Comparison of ENCODE assay signal across 23 mouse cellular contexts in genomic region chr11:4763631-4764030, GRCm38 (mm10). TPM values are rescaled to one million over a fixed set of nuclear protein-coding genes. Genes with fewer than 3 reads are reported as not detected.
DNase-seq lines count a peak whose midpoint lies in the region; ATAC-seq and TF ChIP-seq lines count a peak whose summit lies in the region.
"Had no signal": no experiment of that assay in that cellular context is flagged by ENCODE, and none has a peak within 500 bp of the region (broad histone marks: within the 10 kb centered on the region; RNA-seq: fewer than 3 reads in every experiment).

No protein-coding gene starts in this region.

- 18% methylated on average over 5 of the region's 5 CpGs for whole genome bisulfite sequencing in kidney, postnatal 0 days
- 19% methylated on average over 5 of the region's 5 CpGs for WGBS in neural tube, embryonic 12.5 days
- WGBS in neural tube, embryonic 15.5 days, result 20% methylated on average over 5 of the region's 5 CpGs
- WGBS in heart, adult 2 months, result 19% methylated on average over 5 of the region's 5 CpGs

- no peak for TF ChIP-seq CTCF in kidney, postnatal 0 days (IDR thresholded peaks at IDR 0.05; ENCODE audit: low read depth)
- TF ChIP-seq CTCF in heart, adult 2 months (IDR thresholded peaks at IDR 0.05), result no peak

- DNase-seq in kidney, postnatal 0 days (ENCODE audit: low spot score), result peak; percentile 39
- DNase-seq in kidney, postnatal 36 days, result no peak
- DNase-seq in ZHBTc4 (ENCODE audit: low read depth, low spot score), result peak; percentile 71
- peak; percentile 71 for DNase-seq in mesoderm, embryonic 11.5 days (ENCODE audit: low read depth, low spot score)
- no peak for DNase-seq in heart, adult 2 months
- no peak for DNase-seq in adrenal gland, adult 2 months
- DNase-seq: cerebellum, postnatal 36 days; forebrain, postnatal 0 days; gastrocnemius, adult 2 months; heart, postnatal 36 days; kidney, adult 18-20 months; kidney, postnatal 10 days; right cerebral cortex, postnatal 25 days; thymus, postnatal 36 days had no signal

- no peaks in the 10 kb centered on the region for H3K27me3 ChIP-seq in kidney, postnatal 0 days (ENCODE audit: insufficient read depth, low read length)
- H3K27me3 ChIP-seq in neural tube, embryonic 12.5 days (replicated peaks), result peaks cover 3% of the 10 kb centered on the region; the same call in 1 of the 2 replicates
- H3K27me3 ChIP-seq in neural tube, embryonic 15.5 days (replicated peaks), result no peaks in the 10 kb centered on the region
- no peaks in the 10 kb centered on the region for H3K27me3 ChIP-seq in heart, adult 2 months (ENCODE audit: control insufficient read depth, insufficient read depth, low read length)

- TF ChIP-seq EP300 in heart, adult 2 months (IDR thresholded peaks at IDR 0.05; ENCODE audit: insufficient read depth, low read depth, low read length), result no peak

- no peaks in the 10 kb centered on the region for H3K36me3 ChIP-seq in kidney, postnatal 0 days (ENCODE audit: insufficient read depth, low read length)
- H3K36me3 ChIP-seq in neural tube, embryonic 12.5 days, result peaks cover 14% of the 10 kb centered on the region
- 0 out of 2 replicates have a peak, but pooled peaks cover 4% of the 10 kb centered on the region for H3K36me3 ChIP-seq in neural tube, embryonic 15.5 days
- H3K36me3 ChIP-seq in heart, adult 2 months (ENCODE audit: control insufficient read depth, insufficient read depth, low read length), result no peaks in the 10 kb centered on the region

- H3K4me2 ChIP-seq in kidney, postnatal 0 days (ENCODE audit: low read length), result no peak overlapping the region
- H3K4me2 ChIP-seq in neural tube, embryonic 12.5 days (replicated peaks), result no peak overlapping the region
- no peak overlapping the region for H3K4me2 ChIP-seq in neural tube, embryonic 15.5 days
- H3K4me2 ChIP-seq: embryonic facial prominence, embryonic 15.5 days; heart, embryonic 13.5 days; limb, embryonic 13.5 days had no signal

- H3K9ac ChIP-seq in kidney, postnatal 0 days (ENCODE audit: low read depth, low read length), result no peak overlapping the region
- no peak overlapping the region for H3K9ac ChIP-seq in neural tube, embryonic 12.5 days
- no peak overlapping the region for H3K9ac ChIP-seq in neural tube, embryonic 15.5 days (replicated peaks)
- H3K9ac ChIP-seq in heart, adult 2 months (ENCODE audit: low read depth, low read length), result no peak overlapping the region
- H3K9ac ChIP-seq: embryonic facial prominence, embryonic 15.5 days; forebrain, postnatal 0 days; heart, embryonic 13.5 days; limb, embryonic 13.5 days; liver, embryonic 14.5 days had no signal

- H3K9me3 ChIP-seq in kidney, postnatal 0 days (replicated peaks; ENCODE audit: low read length), result no peaks in the 10 kb centered on the region
- H3K9me3 ChIP-seq in neural tube, embryonic 12.5 days, result no peaks in the 10 kb centered on the region
- no peaks in the 10 kb centered on the region for H3K9me3 ChIP-seq in neural tube, embryonic 15.5 days (replicated peaks)
- H3K9me3 ChIP-seq: embryonic facial prominence, embryonic 15.5 days; heart, embryonic 13.5 days; limb, embryonic 13.5 days had no signal

- intact Hi-C loops in heart, adult 2 months (cut with DNase I), result no loop called here

- no peaks in the 10 kb centered on the region for H3K4me1 ChIP-seq in kidney, postnatal 0 days (replicated peaks; ENCODE audit: insufficient read depth, low read length)
- H3K4me1 ChIP-seq in neural tube, embryonic 12.5 days, result peaks cover 33% of the 10 kb centered on the region
- peaks cover 34% of the 10 kb centered on the region for H3K4me1 ChIP-seq in neural tube, embryonic 15.5 days
- no peaks in the 10 kb centered on the region for H3K4me1 ChIP-seq in heart, adult 2 months (ENCODE audit: control insufficient read depth, insufficient read depth, low read length)
- H3K4me1 ChIP-seq: limb, embryonic 13.5 days had no signal

- H3K79me2 ChIP-seq in heart, adult 2 months (replicated peaks; ENCODE audit: control insufficient read depth, insufficient read depth, low read length), result no peaks in the 10 kb centered on the region

- no peak overlapping the region for H3K27ac ChIP-seq in kidney, postnatal 0 days
- H3K27ac ChIP-seq in neural tube, embryonic 12.5 days, result no peak overlapping the region
- H3K27ac ChIP-seq in neural tube, embryonic 15.5 days (replicated peaks), result no peak overlapping the region
- no peak overlapping the region for H3K27ac ChIP-seq in heart, adult 2 months
- H3K27ac ChIP-seq: embryonic facial prominence, embryonic 15.5 days; gastrocnemius, adult 2 months; heart, embryonic 13.5 days; limb, embryonic 13.5 days; liver, embryonic 14.5 days had no signal

- H3K4me3 ChIP-seq in kidney, postnatal 0 days (replicated peaks; ENCODE audit: low read depth, low read length), result no peak overlapping the region
- no peak overlapping the region for H3K4me3 ChIP-seq in neural tube, embryonic 12.5 days
- H3K4me3 ChIP-seq in neural tube, embryonic 15.5 days (replicated peaks), result no peak overlapping the region
- no peak overlapping the region for H3K4me3 ChIP-seq in heart, adult 2 months
- H3K4me3 ChIP-seq: embryonic facial prominence, embryonic 15.5 days; gastrocnemius, adult 2 months; heart, embryonic 13.5 days; limb, embryonic 13.5 days had no signal

- no peak for ATAC-seq in kidney, postnatal 0 days (replicated peaks; ENCODE audit: low FRiP score, low read depth)
- ATAC-seq in neural tube, embryonic 12.5 days (ENCODE audit: low FRiP score, low read depth), result peak; percentile 49; the same call in 1 of the 2 replicates
- ATAC-seq in neural tube, embryonic 15.5 days (ENCODE audit: low FRiP score), result no peak
- ATAC-seq: forebrain, postnatal 0 days; lung, postnatal 0 days had no signal

- TF ChIP-seq POLR2A in heart, adult 2 months (IDR thresholded peaks at IDR 0.05; ENCODE audit: insufficient read depth, low read depth, low read length), result no peak

RNA-seq across cellular contexts. Expression of gene Cabp7, which starts 17.1 kb away (rescaled TPM):
- polyA plus RNA-seq in kidney, postnatal 0 days (2015; fragmentation: Nextera tagmentation; extraction: Ambion mirVana), result 0.08 and 0.09 TPM in 2 replicates
- polyA plus RNA-seq in neural tube, embryonic 12.5 days (2016; fragmentation: Nextera tagmentation; extraction: Ambion mirVana), result 5.1 TPM in 2 replicates
- 2.9 and 4.2 TPM in 2 replicates for polyA plus RNA-seq in neural tube, embryonic 15.5 days (2015; fragmentation: Nextera tagmentation; extraction: Ambion mirVana)
- not detected for total RNA-seq in heart, adult 2 months (2021)
- polyA plus RNA-seq in heart, adult 2 months (2012; rRNA removed), result not detected in 2 replicates
- total RNA-seq in adrenal gland, adult 2 months (2021), result under 1 TPM in 1 of 2 experiments, not detected in 1; 0.24 TPM
- 0.08 and 0.28 TPM in 2 replicates for polyA plus RNA-seq in adrenal gland, adult 2 months (2012; rRNA removed)
- total RNA-seq: heart, postnatal 36 days; megakaryocyte progenitor cell, adult 5-6 weeks had no signal
- polyA plus RNA-seq: heart, embryonic 13.5 days; spleen, adult 2 months had no signal

RNA-seq across cellular contexts. Expression of gene Zmat5, which starts 59.2 kb away (rescaled TPM):
- 76.3 and 81.7 TPM in 2 replicates for polyA plus RNA-seq in kidney, postnatal 0 days (2015; fragmentation: Nextera tagmentation; extraction: Ambion mirVana)
- polyA plus RNA-seq in neural tube, embryonic 12.5 days (2016; fragmentation: Nextera tagmentation; extraction: Ambion mirVana), result 79.2 and 82.7 TPM in 2 replicates
- polyA plus RNA-seq in neural tube, embryonic 15.5 days (2015; fragmentation: Nextera tagmentation; extraction: Ambion mirVana), result 60.9 and 65.3 TPM in 2 replicates
- 10 to 100 TPM; 22.2 to 26.3 TPM for total RNA-seq in heart, adult 2 months (2021)
- polyA plus RNA-seq in heart, adult 2 months (2012; rRNA removed), result 32.1 and 36.2 TPM in 2 replicates
- total RNA-seq in adrenal gland, adult 2 months (2021), result 10 to 100 TPM; 45.6 to 60.6 TPM
- 52.9 and 67.8 TPM in 2 replicates for polyA plus RNA-seq in adrenal gland, adult 2 months (2012; rRNA removed)

RNA-seq across cellular contexts. Expression of gene Uqcr10, which starts 59.5 kb away (rescaled TPM):
- 1,603 and 1,802 TPM in 2 replicates for polyA plus RNA-seq in kidney, postnatal 0 days (2015; fragmentation: Nextera tagmentation; extraction: Ambion mirVana)
- 518 and 541 TPM in 2 replicates for polyA plus RNA-seq in neural tube, embryonic 12.5 days (2016; fragmentation: Nextera tagmentation; extraction: Ambion mirVana)
- polyA plus RNA-seq in neural tube, embryonic 15.5 days (2015; fragmentation: Nextera tagmentation; extraction: Ambion mirVana), result 722 and 793 TPM in 2 replicates
- 1,000 to 10,000 TPM; 1,404 to 1,617 TPM for total RNA-seq in heart, adult 2 months (2021)
- polyA plus RNA-seq in heart, adult 2 months (2012; rRNA removed), result 2,007 and 2,149 TPM in 2 replicates
- 1,000 to 10,000 TPM in 1 of 2 experiments, 100 to 1,000 TPM in 1; 942 to 1,033 TPM for total RNA-seq in adrenal gland, adult 2 months (2021)
- polyA plus RNA-seq in adrenal gland, adult 2 months (2012; rRNA removed), result 916 and 1,226 TPM in 2 replicates

Comparison
In these comparisons a context has a peak if more than half of its experiments do, and no peak if none do; other contexts are left out.
1. DNase-seq: peak in kidney, postnatal 0 days (single experiment), ZHBTc4 (single experiment) and mesoderm, embryonic 11.5 days (single experiment); none in kidney, postnatal 36 days (0 of 2), heart, adult 2 months (0 of 2) and adrenal gland, adult 2 months (single experiment).